ENCODE assay signal across 8 mouse cellular contexts in the genomic region with DNA sequence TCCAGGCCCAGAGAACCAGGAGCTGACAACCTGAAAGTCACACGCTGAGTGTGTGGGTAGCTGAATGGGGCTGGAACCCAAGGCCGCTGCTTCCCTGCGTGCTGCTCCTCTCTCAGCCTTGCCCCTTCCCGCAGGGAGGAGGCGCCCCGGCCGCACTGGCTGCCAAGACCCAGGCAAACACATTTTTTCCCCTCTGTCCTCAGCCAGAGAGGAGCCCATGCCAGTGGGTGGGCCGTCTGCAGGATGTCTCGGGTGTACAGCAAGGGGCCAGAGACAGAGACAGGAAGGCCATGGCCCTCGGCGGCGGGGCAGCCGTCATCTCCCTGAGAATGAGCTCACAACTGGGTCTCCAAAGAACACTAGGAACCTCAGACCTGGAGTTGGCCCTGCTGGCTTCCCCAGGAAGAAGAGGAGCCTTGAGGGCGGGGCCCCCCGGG. TPM values are rescaled to one million over a fixed set of nuclear protein-coding genes. Genes with fewer than 3 reads are reported as not detected.
DNase-seq lines count a peak whose midpoint lies in the region; ATAC-seq and TF ChIP-seq lines count a peak whose summit lies in the region.

No protein-coding gene starts in this region.

- DNase-seq in adrenal gland, postnatal 36 days: peak; percentile 61 to 68
- no peak for DNase-seq in limb, embryonic 14.5 days (ENCODE audit: low spot score)
- peak; percentile 64 to 69 for DNase-seq in urinary bladder, postnatal 4 days (ENCODE audit: low spot score in 2 of 2)
- DNase-seq in yolk sac, embryonic 10.5 days (ENCODE audit: low spot score): no peak
- DNase-seq in MN1 (ENCODE audit: low spot score): no peak
- DNase-seq in cerebellum, adult 2 months: no peak

- peaks cover 18% of the 10 kb centered on the region for H3K36me3 ChIP-seq in E14TG2a.4 (ENCODE audit: insufficient read depth, low read length)
- no peaks in the 10 kb centered on the region for H3K36me3 ChIP-seq in heart, embryonic 16.5 days (ENCODE audit: control insufficient read depth, insufficient read depth)
- H3K36me3 ChIP-seq in limb, embryonic 14.5 days (ENCODE audit: control insufficient read depth, insufficient read depth, low read length): no peaks in the 10 kb centered on the region

- no peaks in the 10 kb centered on the region for H3K9me3 ChIP-seq in E14TG2a.4 (ENCODE audit: low read length)
- no peaks in the 10 kb centered on the region for H3K9me3 ChIP-seq in heart, embryonic 16.5 days (replicated peaks; ENCODE audit: control insufficient read depth, low read length)
- no peaks in the 10 kb centered on the region for H3K9me3 ChIP-seq in limb, embryonic 14.5 days (ENCODE audit: control insufficient read depth, low read length)

- H3K27ac ChIP-seq in heart, embryonic 16.5 days (ENCODE audit: low read length): peak overlapping the region; percentile 77
- H3K27ac ChIP-seq in limb, embryonic 14.5 days (replicated peaks; ENCODE audit: low read depth, low read length): 0 out of 2 replicates have a peak overlapping the region, but pooled peaks have one; percentile 38
- H3K27ac ChIP-seq in cerebellum, adult 2 months (ENCODE audit: insufficient read depth, low read length): no peak overlapping the region

- peaks cover 80% of the 10 kb centered on the region for H3K4me1 ChIP-seq in E14TG2a.4 (replicated peaks; ENCODE audit: low read depth, low read length)
- peaks cover 37% of the 10 kb centered on the region for H3K4me1 ChIP-seq in heart, embryonic 16.5 days (ENCODE audit: control insufficient read depth, insufficient read depth, low read length)
- peaks cover 11% of the 10 kb centered on the region for H3K4me1 ChIP-seq in limb, embryonic 14.5 days (ENCODE audit: control insufficient read depth, insufficient read depth, low read length)
- peaks cover 3% of the 10 kb centered on the region; the same call in 1 of the 2 replicates for H3K4me1 ChIP-seq in cerebellum, adult 2 months (ENCODE audit: control insufficient read depth, insufficient read depth, low read length)

- H3K9ac ChIP-seq in heart, embryonic 16.5 days (ENCODE audit: low read length): peak overlapping the region; percentile 63
- peak overlapping the region; percentile 31; the same call in 1 of the 2 replicates for H3K9ac ChIP-seq in limb, embryonic 14.5 days (ENCODE audit: low read depth, low read length, severe bottlenecking)

- H3K4me2 ChIP-seq in heart, embryonic 16.5 days (ENCODE audit: low read depth, low read length): peak overlapping the region; percentile 50
- no peak overlapping the region for H3K4me2 ChIP-seq in limb, embryonic 14.5 days (replicated peaks; ENCODE audit: low read depth, low read length, severe bottlenecking)

- peaks cover 28% of the 10 kb centered on the region for H3K27me3 ChIP-seq in E14TG2a.4 (ENCODE audit: insufficient read depth, low read length)
- H3K27me3 ChIP-seq in heart, embryonic 16.5 days (ENCODE audit: control insufficient read depth, insufficient read depth, low read length): no peaks in the 10 kb centered on the region
- no peaks in the 10 kb centered on the region for H3K27me3 ChIP-seq in limb, embryonic 14.5 days (ENCODE audit: control insufficient read depth, insufficient read depth, low read length)
- H3K27me3 ChIP-seq in cerebellum, adult 2 months (ENCODE audit: control insufficient read depth, insufficient read depth, low read length): no peaks in the 10 kb centered on the region; the same call in 1 of the 2 replicates

- 18% methylated on average over 15 of the region's 15 CpGs for WGBS in heart, embryonic 16.5 days
- 27% methylated on average over 15 of the region's 15 CpGs for WGBS in limb, embryonic 14.5 days
- 27% methylated on average over 15 of the region's 15 CpGs for WGBS in cerebellum, adult 2 months

- ATAC-seq in heart, embryonic 16.5 days (replicated peaks; ENCODE audit: extremely low read depth, insufficient read depth, low FRiP score): no peak
- no peak for ATAC-seq in limb, embryonic 14.5 days (ENCODE audit: low FRiP score, low read depth)

- peak overlapping the region; percentile 58 for H3K4me3 ChIP-seq in E14TG2a.4 (replicated peaks; ENCODE audit: low read length)
- peak overlapping the region; percentile 13 for H3K4me3 ChIP-seq in heart, embryonic 16.5 days (ENCODE audit: low read length)
- no peak overlapping the region for H3K4me3 ChIP-seq in limb, embryonic 14.5 days (replicated peaks; ENCODE audit: low read length)
- no peak overlapping the region for H3K4me3 ChIP-seq in cerebellum, adult 2 months (replicated peaks; ENCODE audit: insufficient read depth, low read depth, low read length)

- TF ChIP-seq CTCF in E14TG2a.4 (conservative IDR thresholded peaks at IDR 0.05; ENCODE audit: low read length): no peak
- TF ChIP-seq CTCF in cerebellum, adult 2 months (IDR thresholded peaks at IDR 0.05; ENCODE audit: borderline replicate concordance, insufficient read depth, low read depth, low read length): no peak

- no peak for TF ChIP-seq POLR2A in limb, embryonic 14.5 days (IDR thresholded peaks at IDR 0.05; ENCODE audit: borderline replicate concordance, extremely low read depth, insufficient read depth, insufficient read length)
- TF ChIP-seq POLR2A in cerebellum, adult 2 months (IDR thresholded peaks at IDR 0.05; ENCODE audit: borderline replicate concordance, insufficient read depth, low read length): no peak

RNA-seq across cellular contexts. Expression of a gene that starts 4.9 kb away (rescaled TPM):
- total RNA-seq in adrenal gland, postnatal 36 days (2021): 10 to 100 TPM in 1 of 2 experiments, 1 to 10 TPM in 1; 6.3 to 19.1 TPM
- polyA plus RNA-seq in heart, embryonic 16.5 days (2015; fragmentation: Nextera tagmentation; extraction: Ambion mirVana): 3.9 and 4.1 TPM in 2 replicates
- polyA plus RNA-seq in limb, embryonic 14.5 days (2012; rRNA removed): 5.0 and 5.5 TPM in 2 replicates
- polyA plus RNA-seq in limb, embryonic 14.5 days (2014; fragmentation: Nextera tagmentation; extraction: Ambion mirVana): 3.0 and 3.6 TPM in 2 replicates
- 0.78 and 0.80 TPM in 2 replicates for polyA plus RNA-seq in cerebellum, adult 2 months (2012; rRNA removed)

RNA-seq across cellular contexts. Expression of a gene that starts 23.2 kb away (rescaled TPM):
- 10 to 100 TPM; 25.1 to 30.8 TPM for total RNA-seq in adrenal gland, postnatal 36 days (2021)
- 12.1 and 13.7 TPM in 2 replicates for polyA plus RNA-seq in heart, embryonic 16.5 days (2015; fragmentation: Nextera tagmentation; extraction: Ambion mirVana)
- 21.8 and 27.2 TPM in 2 replicates for polyA plus RNA-seq in limb, embryonic 14.5 days (2012; rRNA removed)
- polyA plus RNA-seq in limb, embryonic 14.5 days (2014; fragmentation: Nextera tagmentation; extraction: Ambion mirVana): 12.7 and 14.7 TPM in 2 replicates
- 26.1 and 27.3 TPM in 2 replicates for polyA plus RNA-seq in cerebellum, adult 2 months (2012; rRNA removed)

RNA-seq across cellular contexts. Expression of a gene that starts 52.0 kb away (rescaled TPM):
- total RNA-seq in adrenal gland, postnatal 36 days (2021): 10 to 100 TPM; 46.6 to 75.2 TPM
- polyA plus RNA-seq in heart, embryonic 16.5 days (2015; fragmentation: Nextera tagmentation; extraction: Ambion mirVana): 71.7 and 75.2 TPM in 2 replicates
- polyA plus RNA-seq in limb, embryonic 14.5 days (2012; rRNA removed): 121 and 163 TPM in 2 replicates
- polyA plus RNA-seq in limb, embryonic 14.5 days (2014; fragmentation: Nextera tagmentation; extraction: Ambion mirVana): 67.9 and 76.8 TPM in 2 replicates
- polyA plus RNA-seq in cerebellum, adult 2 months (2012; rRNA removed): 88.5 and 95.4 TPM in 2 replicates

Comparison
In these comparisons a context has a peak if more than half of its experiments do, and no peak if none do; other contexts are left out.
1. H3K4me3 ChIP-seq: peak in E14TG2a.4 (single experiment) and heart, embryonic 16.5 days (single experiment); none in limb, embryonic 14.5 days (single experiment) and cerebellum, adult 2 months (single experiment).
2. DNase-seq: peak in adrenal gland, postnatal 36 days (2 of 2) and urinary bladder, postnatal 4 days (2 of 2); none in limb, embryonic 14.5 days (single experiment), yolk sac, embryonic 10.5 days (single experiment), MN1 (single experiment) and cerebellum, adult 2 months (0 of 2).